Mouse (Mus musculus) forebrain, embryonic 16.5 days (tissue): ENCODE data around the gene Samd14. TPM values are rescaled to one million over a fixed set of nuclear protein-coding genes. Genes with fewer than 3 reads are reported as not detected.
A peak's percentile ranks its signal among the peaks of the same experiment; 100 is the strongest.

Experiments
- ATAC-seq: fragments of 200-750 bp; cut with Nextera tagmentation; 2 replicates; pipeline ENCODE4 v1.8.0; 2017; ENCODE audit warnings: mild to moderate bottlenecking, moderate library complexity
- H3K27ac ChIP-seq: fragments of 300-500 bp; sonication (generic); 2 replicates; pipeline ENCODE4 v1.5.1; 2014; ENCODE audit warnings: low read length, control low read depth
- H3K27me3 ChIP-seq: fragments of 300-500 bp; sonication (generic); replicated peaks from 2 replicates; pipeline ENCODE4 v1.6.1; 2014; ENCODE audit warnings: low read length; ENCODE audit not compliant: control insufficient read depth, insufficient read depth
- H3K36me3 ChIP-seq: fragments of 300-500 bp; sonication (generic); 2 replicates; pipeline ENCODE4 v1.6.1; 2014; ENCODE audit not compliant: control insufficient read depth, insufficient read depth
- H3K4me1 ChIP-seq: fragments of 300-500 bp; sonication (generic); replicated peaks from 2 replicates; pipeline ENCODE4 v1.6.1; 2014; ENCODE audit warnings: low read length; ENCODE audit not compliant: control insufficient read depth, insufficient read depth
- H3K4me2 ChIP-seq: fragments of 300-500 bp; sonication (generic); 2 replicates; pipeline ENCODE4 v1.6.1; 2014; ENCODE audit warnings: mild to moderate bottlenecking, low read length, control low read depth
- H3K4me3 ChIP-seq: fragments of 300-500 bp; sonication (generic); replicated peaks from 2 replicates; pipeline ENCODE4 v1.5.1; 2014; ENCODE audit warnings: mild to moderate bottlenecking, low read length, control low read depth
- H3K9ac ChIP-seq: fragments of 300-500 bp; sonication (generic); replicated peaks from 2 replicates; pipeline ENCODE4 v1.6.1; 2014; ENCODE audit warnings: low read depth, low read length, control low read depth
- H3K9me3 ChIP-seq: fragments of 300-500 bp; sonication (generic); 2 replicates; pipeline ENCODE4 v1.6.1; 2016; ENCODE audit warnings: low read length; ENCODE audit not compliant: control insufficient read depth
- WGBS: fragments of 180-500 bp; shearing (Covaris S2); extraction: QIAGEN DNeasy Blood & Tissue Kit; methylation state at CpG from one replicate; pipeline ENCODE4 v1.1.7; 2014; 5-methylcytosine and 5-hydroxymethylcytosine counted together
- polyA plus RNA-seq: library from polyadenylated mRNA; unstranded; fragments of >200 nt; fragmentation: Nextera tagmentation; extraction: Ambion mirVana; gene quantifications from 2 replicates; pipeline ENCODE4 v1.2.1, GENCODE M21; 2015

Gene Samd14
- polyA plus RNA-seq, 1 experiment from 2014 or later = 134 TPM

- H3K27me3 ChIP-seq = no peaks in the 10 kb centered on the region
These were observed 28.6 kb downstream of the Samd14 start for GRCm38 (mm10) chr11:95038156-95038817.

DNA sequence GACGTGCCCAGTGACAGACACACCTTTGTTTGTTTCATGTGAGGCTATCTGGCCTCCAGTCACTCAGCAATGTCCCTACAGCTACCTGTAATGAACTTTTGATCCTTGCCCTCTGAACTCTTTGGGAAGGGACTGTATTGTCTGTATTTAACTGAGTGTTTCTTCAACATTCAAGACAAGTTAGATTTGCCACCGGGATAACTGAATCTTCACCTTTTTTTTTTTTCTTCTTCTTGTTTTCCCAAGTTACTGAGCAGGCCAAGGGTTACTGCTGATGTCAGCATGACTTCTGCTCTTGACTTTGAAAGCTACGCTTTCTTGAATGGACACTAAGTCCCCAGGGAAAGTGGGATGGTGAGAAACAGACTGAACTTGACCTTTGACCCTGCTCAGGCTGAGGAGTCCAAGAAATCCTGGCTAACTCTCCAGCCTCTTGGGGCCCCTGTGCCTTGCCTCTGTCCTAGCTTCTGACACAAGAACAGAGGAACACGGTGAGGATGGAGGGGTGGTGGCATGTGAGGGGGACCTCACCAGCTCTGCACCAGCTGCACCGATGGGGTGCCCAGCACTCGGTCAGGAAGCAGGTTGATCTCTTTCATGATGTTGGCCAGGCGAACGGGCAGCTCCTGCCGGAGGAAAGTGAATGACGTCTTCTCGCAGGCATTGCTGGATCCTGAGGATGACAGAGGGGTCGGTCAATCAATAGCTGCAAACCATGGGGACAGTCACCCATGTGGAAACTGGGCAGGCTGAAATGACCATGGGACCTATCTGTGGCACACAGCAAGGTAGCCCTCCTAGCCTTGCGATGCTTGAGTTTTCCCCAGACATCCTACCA, 29.4 kb downstream of the Samd14 start:
- WGBS = 83% methylated on average over 13 of the region's 13 CpGs
- H3K9me3 ChIP-seq = no peaks in the 10 kb centered on the region
- H3K4me2 ChIP-seq = no peak overlapping the region
- H3K4me1 ChIP-seq = peaks cover 22% of the 10 kb centered on the region
- no peak overlapping the region for H3K4me3 ChIP-seq
- H3K27me3 ChIP-seq = no peaks in the 10 kb centered on the region
- no peaks in the 10 kb centered on the region for H3K36me3 ChIP-seq
- ATAC-seq = no peak
- H3K9ac ChIP-seq = no peak overlapping the region
- H3K27ac ChIP-seq = no peak overlapping the region

More at GRCm38 (mm10) chr11:95038156-95038817, 28.6 kb downstream of the Samd14 start:
- no peak overlapping the region for H3K27ac ChIP-seq
- H3K9ac ChIP-seq = no peak overlapping the region
- no peak overlapping the region for H3K4me2 ChIP-seq
- no peaks in the 10 kb centered on the region for H3K36me3 ChIP-seq
- 58% methylated on average over 14 of the region's 14 CpGs for WGBS
- ATAC-seq = no peak
- no peaks in the 10 kb centered on the region for H3K9me3 ChIP-seq
- H3K4me1 ChIP-seq = peaks cover 22% of the 10 kb centered on the region
- H3K4me3 ChIP-seq = no peak overlapping the region

GRCm38 (mm10) chr11:95039766-95040165, 30.1 kb downstream of the Samd14 start:
- no peak overlapping the region for H3K9ac ChIP-seq

DNA sequence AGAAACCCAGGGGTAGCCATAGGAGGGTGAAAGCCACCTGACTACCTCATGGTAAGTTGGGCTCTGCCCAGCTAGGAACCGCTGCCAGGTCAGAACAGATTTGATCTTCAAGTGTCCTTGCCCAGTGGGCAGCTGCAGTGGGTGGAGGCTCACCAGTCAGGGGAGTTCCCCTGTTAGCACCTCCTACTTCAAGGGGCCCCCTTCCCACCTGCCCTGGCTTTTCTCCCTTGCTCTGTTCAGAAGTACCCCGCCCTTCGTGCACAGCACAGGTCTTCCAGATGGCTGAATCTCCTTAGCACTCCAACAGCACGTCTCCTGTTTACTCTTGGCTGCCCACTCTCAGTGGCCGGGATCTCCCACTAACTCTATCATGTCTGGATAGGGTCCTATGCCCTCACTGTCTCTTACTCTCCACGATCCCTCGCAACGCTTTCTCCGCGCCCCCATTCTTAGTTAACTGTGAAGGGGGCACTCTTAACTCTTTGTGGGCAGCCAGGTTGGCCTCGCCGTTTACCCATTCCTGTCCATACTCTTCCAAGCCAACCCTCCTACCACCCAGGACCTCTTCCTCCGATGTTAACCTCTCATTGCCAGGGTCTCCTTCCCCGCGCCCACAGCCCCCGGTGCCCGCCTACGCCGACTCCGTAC, 30.9 kb downstream of the Samd14 start:
- ATAC-seq = peak; percentile 5; the same call in 1 of the 2 replicates
- H3K9ac ChIP-seq = peak overlapping the region; percentile 65
- WGBS = under 1% methylated on average over 20 of the region's 20 CpGs
- H3K4me2 ChIP-seq = peak overlapping the region; percentile 92
- H3K4me3 ChIP-seq = peak overlapping the region; percentile 89
- H3K27me3 ChIP-seq = no peaks in the 10 kb centered on the region
- H3K4me1 ChIP-seq = peaks cover 22% of the 10 kb centered on the region
- H3K27ac ChIP-seq = peak overlapping the region; percentile 71
- no peaks in the 10 kb centered on the region for H3K9me3 ChIP-seq
- no peaks in the 10 kb centered on the region for H3K36me3 ChIP-seq

More at GRCm38 (mm10) chr11:95039766-95040165, 30.1 kb downstream of the Samd14 start:
- no peaks in the 10 kb centered on the region for H3K36me3 ChIP-seq
- H3K27me3 ChIP-seq = no peaks in the 10 kb centered on the region
- WGBS = 94% methylated on average over 4 of the region's 4 CpGs
- no peak overlapping the region for H3K27ac ChIP-seq
- H3K4me1 ChIP-seq = peaks cover 22% of the 10 kb centered on the region
- no peak overlapping the region for H3K4me3 ChIP-seq
- no peak overlapping the region for H3K4me2 ChIP-seq
- no peak for ATAC-seq
- H3K9me3 ChIP-seq = no peaks in the 10 kb centered on the region

DNA sequence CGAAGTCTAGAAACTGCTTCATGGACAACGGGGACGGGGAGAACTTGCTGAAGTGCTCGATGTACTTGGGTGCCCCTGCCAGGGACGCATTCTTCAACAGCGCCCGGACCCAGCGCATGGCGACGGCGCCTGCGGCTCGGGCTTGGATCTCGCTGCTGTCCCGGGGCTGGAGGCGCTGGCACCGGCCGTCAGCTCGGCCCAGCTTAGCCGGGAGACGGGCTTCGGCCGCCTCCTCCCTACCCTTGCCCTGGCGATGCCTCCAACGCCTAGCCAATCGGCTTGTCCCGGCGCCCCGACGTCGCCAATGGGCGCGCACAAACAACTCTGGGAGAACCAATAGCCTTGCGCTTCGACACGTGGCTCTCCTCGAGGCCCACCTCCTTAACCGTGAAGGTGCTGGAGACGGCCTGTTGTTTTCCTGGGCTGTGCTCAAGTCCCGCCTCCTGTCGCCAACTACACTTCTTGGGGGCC, 31.5 kb downstream of the Samd14 start, which contains the start of gene Pdk2:
Gene Pdk2 (minus strand): TSS at position 216 of the 471 bp plus-strand sequence.
- Histone ChIP-seq H3K4me3 (peak within 1 kb of the TSS; percentile 89), H3K4me1 (peaks cover 22% of the 10 kb centered on the region), H3K36me3 (no peaks in the 10 kb centered on the region), H3K27ac (peak within 1 kb of the TSS; percentile 71), H3K4me2 (peak within 1 kb of the TSS; percentile 92), H3K27me3 (no peaks in the 10 kb centered on the region), H3K9ac (peak within 1 kb of the TSS; percentile 65), H3K9me3 (no peaks in the 10 kb centered on the region)
- under 1% methylated on average over 41 of the region's 41 CpGs for WGBS
- ATAC-seq = peak; percentile 98

DNA sequence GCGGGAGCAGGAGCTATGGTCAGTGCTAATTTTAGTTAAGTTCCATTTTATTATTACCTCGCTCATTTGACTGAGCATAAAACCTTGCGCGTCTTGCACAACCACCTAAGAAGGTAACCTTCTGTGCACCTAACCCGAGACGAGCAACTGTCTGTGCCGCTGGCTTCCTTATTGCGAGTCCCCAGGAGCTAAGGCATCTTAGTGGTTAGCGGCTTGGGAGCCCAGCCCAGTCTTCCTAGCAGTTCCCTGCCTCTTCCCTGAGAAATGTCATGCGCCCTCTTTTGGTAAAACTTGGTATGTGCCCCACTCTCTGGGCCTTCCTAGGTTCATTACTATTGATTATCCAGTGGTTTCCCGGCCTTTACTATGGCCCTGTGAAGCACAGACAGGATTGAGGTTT, 32.4 kb downstream of the Samd14 start:
- H3K27ac ChIP-seq = no peak overlapping the region
- no peaks in the 10 kb centered on the region for H3K27me3 ChIP-seq
- no peaks in the 10 kb centered on the region for H3K9me3 ChIP-seq
- H3K4me1 ChIP-seq = peaks cover 20% of the 10 kb centered on the region
- peak; percentile 27 for ATAC-seq
- under 1% methylated on average over 11 of the region's 11 CpGs for WGBS
- H3K4me2 ChIP-seq = peak overlapping the region; percentile 92
- no peaks in the 10 kb centered on the region for H3K36me3 ChIP-seq
- H3K4me3 ChIP-seq = peak overlapping the region; percentile 89
- peak overlapping the region; percentile 32; the same call in 1 of the 2 replicates for H3K9ac ChIP-seq

GRCm38 (mm10) chr11:95043060-95043459, 33.4 kb downstream of the Samd14 start:
- Histone ChIP-seq H3K4me2 (no peak overlapping the region), H3K27ac (no peak overlapping the region), H3K27me3 (no peaks in the 10 kb centered on the region), H3K4me1 (peaks cover 18% of the 10 kb centered on the region), H3K36me3 (no peaks in the 10 kb centered on the region), H3K9ac (no peak overlapping the region), H3K9me3 (no peaks in the 10 kb centered on the region), H3K4me3 (no peak overlapping the region)
- ATAC-seq = no peak
- 90% methylated on average over 4 of the region's 4 CpGs for WGBS

DNA sequence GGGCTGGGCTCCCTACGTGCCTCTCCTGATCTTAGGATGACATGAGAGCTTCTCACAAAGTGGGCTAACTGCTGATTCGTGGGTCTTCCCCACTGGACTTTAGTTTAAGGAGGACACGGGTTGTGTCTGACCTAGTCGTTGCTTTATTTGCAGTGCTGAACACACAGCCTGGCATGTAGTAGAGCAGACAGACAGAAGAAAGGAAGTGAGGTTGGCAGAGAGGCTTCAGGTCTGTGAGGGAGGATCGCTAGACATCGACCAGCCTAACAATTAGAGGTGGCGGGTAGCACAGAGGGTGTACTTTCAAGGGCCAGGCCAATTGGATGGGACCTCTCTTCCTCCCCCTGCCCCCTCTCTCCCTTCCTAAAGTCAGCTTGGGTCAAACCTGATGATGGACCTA, 33.9 kb downstream of the Samd14 start:
- 59% methylated on average over 7 of the region's 7 CpGs for WGBS
- Histone ChIP-seq H3K36me3 (no peaks in the 10 kb centered on the region), H3K27me3 (no peaks in the 10 kb centered on the region), H3K9me3 (no peaks in the 10 kb centered on the region), H3K9ac (no peak overlapping the region), H3K4me2 (no peak overlapping the region), H3K4me3 (no peak overlapping the region), H3K4me1 (peaks cover 18% of the 10 kb centered on the region), H3K27ac (no peak overlapping the region)
- ATAC-seq = no peak
